Comparison of ENCODE assay signal across 19 mouse cellular contexts in genomic region chr2:74951401-74952260, GRCm38 (mm10).
DNase-seq lines count a peak whose midpoint lies in the region; ATAC-seq lines count a peak whose summit lies in the region.
"Had no signal": no experiment of that assay in that cellular context is flagged by ENCODE, and none has a peak within 500 bp of the region (broad histone marks: within the 10 kb centered on the region; RNA-seq: fewer than 3 reads in every experiment).

No protein-coding gene starts in this region.

- WGBS in limb, embryonic 15.5 days = 56% methylated on average over 12 of the region's 12 CpGs

- 0 out of 2 replicates have a peak, but pooled peaks have one; percentile 48 for ATAC-seq in limb, embryonic 15.5 days (ENCODE audit: insufficient number of reproducible peaks, low FRiP score, low TSS enrichment, low read depth)
- ATAC-seq: forebrain, embryonic 16.5 days; hindbrain, postnatal 0 days had no signal

- H3K27me3 ChIP-seq in limb, embryonic 15.5 days = peaks cover 10% of the 10 kb centered on the region
- H3K27me3 ChIP-seq: heart, embryonic 15.5 days; hindbrain, embryonic 13.5 days had no signal

- no peak overlapping the region for H3K27ac ChIP-seq in limb, embryonic 15.5 days
- H3K27ac ChIP-seq: forebrain, embryonic 12.5 days; heart, embryonic 15.5 days; hindbrain, embryonic 13.5 days; hindbrain, postnatal 0 days had no signal

- no peak overlapping the region for H3K4me2 ChIP-seq in limb, embryonic 15.5 days
- H3K4me2 ChIP-seq: forebrain, embryonic 12.5 days; heart, embryonic 11.5 days; heart, embryonic 15.5 days; hindbrain, embryonic 13.5 days had no signal

- no peak overlapping the region for H3K4me3 ChIP-seq in limb, embryonic 15.5 days
- H3K4me3 ChIP-seq: forebrain, embryonic 12.5 days; heart, embryonic 15.5 days; hindbrain, embryonic 13.5 days had no signal

- peak; percentile 11 for DNase-seq in gastrocnemius, adult 18-20 months (ENCODE audit: low spot score)
- no peak for DNase-seq in gastrocnemius, postnatal 4 days (ENCODE audit: low spot score in 2 of 2)
- DNase-seq in NIH3T3 (ENCODE audit: low read depth) (peak; percentile 54), adipocyte (ENCODE audit: low spot score) (peak; percentile 100)
- DNase-seq in neural tube, embryonic 10.5 days (ENCODE audit: extremely low spot score, low spot score) = no peak
- DNase-seq: cerebellum, adult 11-12 months; cerebellum, adult 9-10 months; cerebellum, postnatal 36 days; gastrocnemius, postnatal 14 days; heart, adult 18-20 months; heart, postnatal 14 days; kidney, adult 11 months had no signal

- H3K9me3 ChIP-seq in limb, embryonic 15.5 days = no peaks in the 10 kb centered on the region
- H3K9me3 ChIP-seq: forebrain, embryonic 12.5 days; heart, embryonic 15.5 days; hindbrain, embryonic 13.5 days had no signal

- H3K36me3 ChIP-seq in limb, embryonic 15.5 days = no peaks in the 10 kb centered on the region
- H3K36me3 ChIP-seq: forebrain, embryonic 12.5 days; heart, embryonic 15.5 days; hindbrain, embryonic 13.5 days had no signal

- no peak overlapping the region for H3K9ac ChIP-seq in limb, embryonic 15.5 days
- H3K9ac ChIP-seq: forebrain, embryonic 12.5 days; heart, embryonic 15.5 days; hindbrain, embryonic 13.5 days had no signal

- 0 out of 2 replicates have a peak, but pooled peaks cover 4% of the 10 kb centered on the region for H3K4me1 ChIP-seq in limb, embryonic 15.5 days
- H3K4me1 ChIP-seq: forebrain, embryonic 12.5 days; heart, embryonic 15.5 days; hindbrain, embryonic 13.5 days had no signal

Comparison
In these comparisons a context has a peak if more than half of its experiments do, and no peak if none do; other contexts are left out.
1. DNase-seq: peak in gastrocnemius, adult 18-20 months (single experiment), NIH3T3 (single experiment) and adipocyte (single experiment); none in gastrocnemius, postnatal 4 days (0 of 2) and neural tube, embryonic 10.5 days (single experiment).